Mouse (Mus musculus) adipocyte (in vitro differentiated cells): Measurements from ENCODE around the gene Rasa4.
A peak's percentile ranks its signal among the peaks of the same experiment; 100 is the strongest.
"Not testable (repeated sequence)": the region's sequence is repeated elsewhere in the genome, so short reads cannot be mapped to it uniquely, and the experiment has no call there.

Source experiments
- DNase-seq: peaks from one replicate; pipeline ENCODE4 v3.0.0-alpha.2; 2016; ENCODE audit warnings: low spot score

The Rasa4 gene

GRCm38 (mm10) chr5:136109042-136109441, 25.3 kb downstream of the Rasa4 start:
- peak; percentile 48 for DNase-seq

DNA sequence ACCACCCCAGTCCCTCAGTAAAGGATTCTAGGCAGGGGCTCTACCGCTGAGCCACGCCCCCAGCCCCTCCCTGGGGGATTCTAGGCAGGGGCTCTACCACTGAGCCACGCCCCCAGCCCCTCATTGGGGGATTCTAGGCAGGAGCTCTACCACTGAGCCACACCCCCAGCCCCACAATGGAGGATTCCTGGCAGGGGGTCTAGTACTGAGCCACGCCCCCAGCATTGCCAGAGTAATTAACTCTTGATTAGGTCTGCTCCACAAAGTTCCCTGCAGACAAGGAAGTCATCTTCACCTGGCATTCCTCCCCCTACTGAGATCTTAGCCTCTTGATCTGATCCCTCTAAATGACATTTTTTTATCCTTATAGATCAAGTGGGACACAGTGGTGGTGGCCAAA, 29.8 kb downstream of the Rasa4 start:
- not testable (repeated sequence) for DNase-seq

DNA sequence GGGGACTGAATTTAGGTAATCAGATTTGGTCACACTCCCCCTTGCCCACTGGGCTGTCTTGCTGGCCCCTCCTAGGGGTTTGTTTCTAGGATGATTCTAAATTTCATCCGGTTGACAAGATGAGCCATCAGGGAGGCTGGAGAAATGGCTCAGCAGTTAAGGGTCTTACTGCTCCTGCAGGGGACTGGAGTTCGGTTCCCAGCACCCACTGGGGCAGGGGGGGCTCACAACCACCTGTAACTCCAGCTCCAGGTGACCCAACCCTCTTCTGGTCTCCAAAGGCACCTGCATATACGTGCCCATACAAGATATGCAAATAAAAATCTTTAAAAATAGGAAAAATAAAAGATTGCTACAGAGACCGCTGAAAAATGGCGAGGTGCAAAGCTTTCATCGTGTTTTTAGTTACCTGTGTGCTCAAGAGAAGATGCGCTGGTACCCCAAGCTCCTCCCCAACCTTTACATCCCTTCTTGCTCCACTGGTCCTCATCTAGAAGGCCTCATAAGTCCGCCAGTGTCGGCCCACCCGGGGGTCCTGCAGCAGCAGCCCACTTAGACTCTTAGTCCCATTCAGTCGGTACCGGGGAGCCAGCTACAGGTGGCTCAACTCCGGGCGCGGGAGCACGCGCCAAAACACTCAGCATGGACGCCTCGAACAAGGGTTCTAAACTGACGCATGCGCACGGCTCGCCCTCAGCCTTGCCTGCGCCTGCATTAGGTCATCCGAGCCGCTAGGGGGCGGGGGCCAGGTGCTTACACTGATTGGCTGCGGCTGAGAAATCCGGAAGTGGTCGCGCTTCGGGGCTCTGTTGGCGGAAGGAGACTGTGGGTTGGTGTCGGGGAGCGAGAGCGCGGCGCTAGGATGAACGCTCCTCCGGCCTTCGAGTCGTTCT, 32.4 kb downstream of the Rasa4 start, which contains the start of gene Polr2j:
Gene Polr2j, plus strand, starts transcription at position 741 of the 893 bp plus-strand sequence.
- peak; percentile 97 for DNase-seq

DNA sequence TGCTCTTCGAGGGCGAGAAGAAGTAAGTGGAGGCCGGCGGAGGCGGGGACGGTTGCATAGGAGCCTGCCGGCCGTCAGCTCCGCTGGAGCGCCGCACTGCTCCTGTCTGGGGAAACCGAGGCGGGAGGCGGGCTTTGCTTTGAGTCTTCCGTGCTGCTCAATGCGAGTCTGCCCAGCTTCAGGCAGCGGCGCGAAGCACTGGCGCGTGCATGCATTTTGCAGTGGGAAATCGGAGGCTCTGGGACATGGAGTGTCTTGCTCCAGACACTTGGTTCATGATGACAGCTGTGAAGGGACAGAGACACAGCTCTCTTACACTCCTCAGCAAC, 33.0 kb downstream of the Rasa4 start:
- no peak for DNase-seq

DNA sequence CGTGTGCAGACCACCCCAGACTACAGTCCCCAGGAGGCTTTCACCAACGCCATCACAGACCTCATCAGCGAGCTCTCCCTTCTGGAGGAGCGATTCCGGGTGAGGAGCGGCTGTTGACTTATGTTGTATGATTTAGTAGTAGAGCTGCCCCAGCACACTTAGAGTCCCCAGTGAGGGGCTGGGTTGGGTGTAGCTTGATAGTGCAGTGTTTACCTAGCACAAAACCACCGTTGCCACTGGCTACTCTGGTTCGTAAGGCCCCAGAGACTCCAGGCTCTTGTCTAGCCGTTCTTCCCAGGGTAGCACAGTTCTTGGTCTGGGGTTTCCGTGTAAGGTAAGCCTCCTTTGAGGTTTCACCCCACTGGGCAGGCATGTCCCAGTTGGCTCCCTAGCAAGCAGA, 38.4 kb downstream of the Rasa4 start:
- DNase-seq, result no peak

GRCm38 (mm10) chr5:136135571-136136291, 52.0 kb downstream of the Rasa4 start, which contains the start of the genes Lrwd1 and Alkbh4:
Gene Lrwd1 (minus strand): TSS chr5:136136074.
Gene Alkbh4 (plus strand): TSS chr5:136136146.
- peak; percentile 98 for DNase-seq

DNA sequence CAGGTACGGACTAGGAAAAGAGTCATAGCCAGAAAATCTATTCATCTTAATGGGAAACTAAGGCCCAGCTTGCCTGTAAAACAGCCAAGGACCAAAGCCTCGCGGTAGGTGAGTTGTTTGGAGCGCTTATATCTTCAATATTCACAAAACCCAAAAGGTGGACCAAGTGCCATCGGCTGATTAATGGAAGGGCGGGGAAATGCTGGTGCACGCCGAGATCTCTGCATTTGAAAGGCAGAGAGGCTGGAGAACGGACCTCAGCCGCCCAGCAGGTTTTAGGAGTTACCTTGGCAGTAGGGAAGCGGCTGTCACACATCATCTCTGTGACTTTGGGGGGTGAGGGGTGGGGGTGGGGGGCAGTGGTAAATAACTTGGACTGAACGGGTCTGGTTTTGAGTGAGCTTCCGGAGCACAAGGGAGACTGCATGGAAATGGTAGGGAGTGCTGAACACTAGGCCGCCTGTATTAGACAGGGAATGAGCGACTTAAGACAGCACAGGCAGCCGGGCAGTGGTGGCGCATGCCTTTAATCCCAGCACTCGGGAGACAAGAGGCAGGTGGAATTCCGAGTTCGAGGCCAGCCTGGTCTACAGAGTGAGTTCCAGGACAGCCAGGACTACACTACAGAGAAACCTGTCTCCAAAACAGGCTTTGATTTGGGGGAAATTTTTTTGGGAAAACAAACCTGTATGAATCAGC, 52.7 kb downstream of the Rasa4 start:
- peak; percentile 37 for DNase-seq

DNA sequence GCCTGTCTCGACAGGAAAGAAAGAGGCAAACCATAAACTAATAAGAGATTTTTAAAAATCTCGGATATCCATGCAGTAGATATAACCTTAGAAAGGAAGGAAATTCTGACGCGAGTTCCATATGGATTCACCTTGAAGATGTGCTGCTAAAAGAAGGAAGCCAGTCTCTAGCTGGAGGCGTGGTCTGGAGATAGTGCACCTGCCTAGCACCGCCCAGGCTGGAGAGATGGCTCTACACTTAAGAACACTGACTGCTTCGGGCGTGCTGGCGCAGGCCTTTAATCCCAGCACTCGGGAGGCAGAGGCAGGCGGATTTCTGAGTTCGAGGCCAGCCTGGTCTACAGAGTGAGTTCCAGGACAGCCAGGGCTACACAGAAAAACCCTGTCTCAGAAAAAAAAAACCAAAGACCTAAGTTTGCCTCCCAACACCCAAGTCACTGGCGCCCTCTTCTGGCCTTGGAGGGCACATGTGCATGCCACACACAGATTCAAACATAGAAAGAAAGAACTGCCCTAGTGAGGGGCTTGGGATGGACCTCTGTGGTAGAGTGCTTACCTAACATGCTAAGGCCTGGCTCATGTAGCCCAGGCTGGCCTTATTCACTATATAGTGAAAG, 54.0 kb downstream of the Rasa4 start:
- DNase-seq, result peak; percentile 81

DNA sequence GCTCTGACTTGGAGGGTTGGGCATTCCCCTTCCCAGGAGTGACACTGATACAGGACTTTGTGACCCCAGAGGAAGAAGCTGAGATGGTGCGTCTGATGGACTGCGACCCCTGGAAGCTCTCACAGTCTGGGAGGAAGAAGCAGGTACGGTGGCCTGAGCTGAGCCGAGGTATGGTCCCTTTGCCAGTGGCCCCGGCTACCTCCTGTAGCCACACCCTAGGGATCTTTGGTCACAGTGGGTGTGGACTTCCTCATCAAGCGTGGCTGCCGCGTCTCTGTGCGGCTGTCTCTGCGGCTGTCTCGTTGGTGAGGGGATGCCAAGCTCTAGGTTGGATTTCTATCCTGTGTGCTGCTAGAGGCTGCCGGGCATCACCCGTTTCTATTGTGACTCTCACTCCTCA, 55.7 kb downstream of the Rasa4 start:
- DNase-seq, result no peak

- DNase-seq, result no peak
These were observed 56.4 kb downstream of the Rasa4 start for GRCm38 (mm10) chr5:136140057-136140482.

DNA sequence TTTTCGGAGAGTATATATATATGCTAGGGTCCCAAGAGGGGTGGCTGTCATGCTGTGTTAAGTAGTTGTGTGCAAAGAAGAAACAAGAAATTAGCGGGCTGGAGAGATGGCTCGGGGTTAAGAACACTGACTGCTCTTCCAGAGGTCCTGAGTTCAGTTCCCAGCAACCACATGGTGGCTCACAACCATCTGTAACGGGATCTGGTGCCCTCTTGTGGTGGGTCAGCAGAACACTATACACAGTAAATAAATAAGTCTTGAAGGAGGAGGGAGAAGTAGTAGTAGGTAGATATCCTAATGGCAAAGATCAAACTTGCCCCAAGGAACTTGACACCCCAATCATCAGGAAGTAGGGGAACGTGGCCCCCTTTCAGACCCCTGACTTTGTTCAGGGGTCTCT, 59.0 kb downstream of the Rasa4 start:
- DNase-seq, result no peak

GRCm38 (mm10) chr5:136143161-136143755, 59.5 kb downstream of the Rasa4 start:
- DNase-seq, result peak; percentile 16

- DNase-seq, result no peak
These were observed 61.1 kb downstream of the Rasa4 start for GRCm38 (mm10) chr5:136144606-136145430.

DNA sequence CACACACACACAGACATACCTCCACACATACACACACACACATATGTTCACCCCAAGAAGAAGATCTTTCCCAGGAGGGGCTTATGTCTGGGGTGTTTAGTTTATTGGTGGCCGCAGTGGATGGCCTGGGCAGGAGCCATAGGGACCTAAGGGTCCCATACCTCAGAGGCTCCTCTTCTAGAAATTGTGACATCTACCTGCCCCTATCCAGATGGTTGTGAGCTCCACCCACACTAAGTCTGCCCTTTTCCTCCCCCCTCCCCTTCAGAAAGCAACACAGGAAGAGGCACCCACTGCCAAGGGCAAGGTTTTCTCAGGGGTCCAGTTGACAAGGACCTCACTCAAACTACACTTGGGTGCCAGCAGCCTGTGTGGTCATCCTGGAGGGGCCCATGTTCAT, 63.2 kb downstream of the Rasa4 start:
- DNase-seq, result no peak

DNA sequence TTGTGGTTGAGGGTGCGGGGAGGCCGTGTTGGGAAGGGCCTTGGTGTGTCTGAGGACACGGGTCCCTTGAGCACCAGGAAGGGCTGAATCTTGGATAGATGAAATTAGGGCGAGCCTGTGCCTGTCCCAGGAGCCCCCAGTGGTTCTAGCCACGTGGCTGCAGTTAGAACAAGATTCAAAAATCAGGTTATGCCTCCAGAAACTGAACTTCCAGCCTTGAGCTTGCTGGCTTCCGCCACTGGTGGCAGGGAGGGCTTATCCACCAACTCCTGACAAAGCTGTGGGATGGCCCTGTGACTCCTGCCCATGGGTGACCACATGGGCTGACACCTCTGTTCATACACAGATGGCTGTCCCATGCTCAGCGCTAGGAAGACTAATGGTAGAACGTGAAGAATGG, 64.0 kb downstream of the Rasa4 start:
- DNase-seq, result no peak

- not testable (repeated sequence) for DNase-seq
These were observed 65.4 kb downstream of the Rasa4 start for GRCm38 (mm10) chr5:136149134-136149576.

GRCm38 (mm10) chr5:136152365-136152764, 68.6 kb downstream of the Rasa4 start:
- no peak for DNase-seq

DNA sequence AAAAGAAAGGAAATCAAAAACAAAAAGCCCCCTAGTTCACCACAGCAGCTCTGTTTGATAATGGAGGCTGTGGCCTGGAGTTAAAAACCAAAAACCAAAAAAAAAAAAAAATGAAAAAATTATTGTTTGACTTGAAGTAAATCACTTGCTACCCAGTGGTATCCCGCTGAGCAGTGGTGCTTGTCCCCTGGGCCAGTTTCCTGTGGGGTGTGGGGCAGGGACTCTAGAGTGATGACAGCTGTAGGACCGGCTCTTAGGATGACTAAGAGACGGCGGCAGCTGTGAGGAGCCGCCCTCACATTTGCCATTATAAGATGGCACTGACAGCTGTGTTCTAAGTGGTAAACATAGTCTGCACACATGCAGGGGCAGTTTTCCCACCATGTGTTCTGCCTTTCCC, 71.7 kb downstream of the Rasa4 start:
- peak; percentile 57 for DNase-seq

GRCm38 (mm10) chr5:136160084-136160483, 76.4 kb downstream of the Rasa4 start:
- peak; percentile 69 for DNase-seq
